31 mouse cellular contexts compared by ENCODE assay signal in the genomic region with DNA sequence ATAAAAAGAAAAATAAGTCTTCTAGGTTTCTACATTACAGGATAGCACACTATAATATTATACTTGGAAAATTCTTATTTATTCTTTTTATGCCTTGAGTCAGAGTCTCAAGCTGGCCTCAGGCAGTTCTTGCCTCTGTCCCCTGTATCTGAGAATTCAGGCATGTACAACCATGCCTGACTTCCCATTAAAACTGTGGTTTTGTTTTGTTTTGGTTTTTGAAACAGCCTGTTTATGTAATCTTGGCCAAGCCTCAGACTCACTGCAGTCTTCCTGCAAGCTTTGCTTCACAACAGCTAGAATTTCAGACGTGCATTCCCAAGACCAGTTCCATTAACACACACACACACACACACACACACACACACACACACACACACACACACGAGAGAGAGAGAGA. TPM values are rescaled to one million over a fixed set of nuclear protein-coding genes. Genes with fewer than 3 reads are reported as not detected.
DNase-seq lines count a peak whose midpoint lies in the region; ATAC-seq and TF ChIP-seq lines count a peak whose summit lies in the region.
"Had no signal": no experiment of that assay in that cellular context is flagged by ENCODE, and none has a peak within 500 bp of the region (broad histone marks: within the 10 kb centered on the region; RNA-seq: fewer than 3 reads in every experiment).

No protein-coding gene starts in this region.

- no peaks in the 10 kb centered on the region for H3K36me3 ChIP-seq in liver, adult 2 months (ENCODE audit: control insufficient read depth, insufficient read depth, low read length)
- no peaks in the 10 kb centered on the region for H3K36me3 ChIP-seq in liver, embryonic 12.5 days
- no peaks in the 10 kb centered on the region for H3K36me3 ChIP-seq in thymus, adult 2 months (ENCODE audit: control insufficient read depth, insufficient read depth, low read length)
- H3K36me3 ChIP-seq: embryonic facial prominence, embryonic 15.5 days; heart, embryonic 10.5 days; heart, embryonic 15.5 days; limb, embryonic 10.5 days; limb, embryonic 15.5 days; liver, embryonic 15.5 days had no signal

- H3K9ac ChIP-seq in liver, adult 2 months (ENCODE audit: low read depth, low read length) = no peak overlapping the region
- no peak overlapping the region for H3K9ac ChIP-seq in liver, embryonic 12.5 days
- H3K9ac ChIP-seq: embryonic facial prominence, embryonic 15.5 days; forebrain, embryonic 13.5 days; heart, embryonic 15.5 days; limb, embryonic 15.5 days; liver, embryonic 15.5 days had no signal

- DNase-seq in liver, adult 2 months (ENCODE audit: extremely low read depth, low read depth, low spot score) = peak; percentile 15
- peak; percentile 50 for DNase-seq in lung, postnatal 10 days
- no peak for DNase-seq in lung, adult 2 months
- DNase-seq in adipocyte (ENCODE audit: low spot score) = peak; percentile 61
- DNase-seq in frontal cortex, adult 2 months (ENCODE audit: extremely low spot score in 1 of 2, low spot score in 1 of 2) = no peak
- no peak for DNase-seq in thymus, adult 2 months
- DNase-seq: adrenal gland, postnatal 25 days; cerebellum, adult 11-12 months; cerebellum, adult 9-11 months; embryo, embryonic 11 days; gastrocnemius, postnatal 25 days; heart, adult 11 months; kidney, adult 8-10 months; kidney, postnatal 36 days; layer of hippocampus, postnatal 36 days; right cerebral cortex, postnatal 4 days; thymus, adult 18-20 months; thymus, postnatal 4 days had no signal

- no peak for TF ChIP-seq POLR2A in liver, adult 2 months (IDR thresholded peaks at IDR 0.05; ENCODE audit: extremely low read depth, insufficient read depth, low read length)
- no peak for TF ChIP-seq POLR2A in lung, adult 2 months (IDR thresholded peaks at IDR 0.05; ENCODE audit: borderline replicate concordance, extremely low read depth, low read depth, low read length)
- no peak for TF ChIP-seq POLR2A in thymus, adult 2 months (IDR thresholded peaks at IDR 0.05; ENCODE audit: control insufficient read depth, extremely low read depth, insufficient read depth, low read length, poor library complexity)

- H3K4me1 ChIP-seq in liver, adult 2 months (ENCODE audit: control insufficient read depth, insufficient read depth, low read length) = no peaks in the 10 kb centered on the region
- no peaks in the 10 kb centered on the region for H3K4me1 ChIP-seq in liver, embryonic 12.5 days
- H3K4me1 ChIP-seq in lung, adult 2 months (ENCODE audit: control insufficient read depth, insufficient read depth, low read length) = no peaks in the 10 kb centered on the region
- no peaks in the 10 kb centered on the region for H3K4me1 ChIP-seq in thymus, adult 2 months (replicated peaks; ENCODE audit: control insufficient read depth, insufficient read depth, low read length)
- H3K4me1 ChIP-seq: forebrain, embryonic 13.5 days; heart, embryonic 10.5 days; heart, embryonic 15.5 days; limb, embryonic 10.5 days; liver, embryonic 15.5 days had no signal

- H3K4me3 ChIP-seq in liver, adult 2 months (ENCODE audit: insufficient read depth, low read depth, low read length) = no peak overlapping the region
- H3K4me3 ChIP-seq in liver, embryonic 12.5 days = no peak overlapping the region
- no peak overlapping the region for H3K4me3 ChIP-seq in lung, adult 2 months (replicated peaks; ENCODE audit: extremely low read depth, low read depth, low read length)
- no peak overlapping the region for H3K4me3 ChIP-seq in thymus, adult 2 months (ENCODE audit: control insufficient read depth, insufficient read depth, low read length)
- H3K4me3 ChIP-seq: embryonic facial prominence, embryonic 15.5 days; forebrain, embryonic 13.5 days; heart, embryonic 10.5 days; heart, embryonic 15.5 days; limb, embryonic 10.5 days; limb, embryonic 15.5 days; liver, embryonic 15.5 days had no signal

- no peak overlapping the region for H3K27ac ChIP-seq in liver, adult 2 months (replicated peaks; ENCODE audit: insufficient read depth, low read depth, low read length)
- H3K27ac ChIP-seq in liver, embryonic 12.5 days = no peak overlapping the region
- no peak overlapping the region for H3K27ac ChIP-seq in thymus, adult 2 months (ENCODE audit: control insufficient read depth, insufficient read depth, low read length)
- H3K27ac ChIP-seq: forebrain, embryonic 13.5 days; heart, embryonic 10.5 days; heart, embryonic 15.5 days; limb, embryonic 10.5 days; limb, embryonic 15.5 days; liver, embryonic 15.5 days; stomach, postnatal 0 days had no signal

- no peak overlapping the region for H3K4me2 ChIP-seq in liver, embryonic 12.5 days
- H3K4me2 ChIP-seq: embryonic facial prominence, embryonic 15.5 days; forebrain, embryonic 13.5 days; heart, embryonic 15.5 days; limb, embryonic 15.5 days; liver, embryonic 15.5 days; midbrain, embryonic 11.5 days had no signal

- no peak for TF ChIP-seq CTCF in liver, adult 2 months (IDR thresholded peaks at IDR 0.05; ENCODE audit: low read depth, low read length)
- no peak for TF ChIP-seq CTCF in lung, adult 2 months (IDR thresholded peaks at IDR 0.05; ENCODE audit: insufficient read depth, low read length)
- no peak for TF ChIP-seq CTCF in thymus, adult 2 months (IDR thresholded peaks at IDR 0.05; ENCODE audit: borderline replicate concordance, control insufficient read depth, extremely low read depth, insufficient read depth, low read length, poor library complexity)

- H3K9me3 ChIP-seq in liver, embryonic 12.5 days (replicated peaks) = no peaks in the 10 kb centered on the region
- H3K9me3 ChIP-seq: embryonic facial prominence, embryonic 15.5 days; forebrain, embryonic 13.5 days; heart, embryonic 10.5 days; heart, embryonic 15.5 days; limb, embryonic 10.5 days; limb, embryonic 15.5 days; liver, embryonic 15.5 days had no signal

- H3K79me2 ChIP-seq in liver, adult 2 months (ENCODE audit: control insufficient read depth, insufficient read depth, low read length) = no peaks in the 10 kb centered on the region

- no peaks in the 10 kb centered on the region for H3K27me3 ChIP-seq in liver, adult 2 months (ENCODE audit: control insufficient read depth, insufficient read depth, low read length)
- H3K27me3 ChIP-seq in liver, embryonic 12.5 days (replicated peaks) = no peaks in the 10 kb centered on the region
- H3K27me3 ChIP-seq in thymus, adult 2 months (ENCODE audit: control insufficient read depth, insufficient read depth, low read length) = no peaks in the 10 kb centered on the region
- H3K27me3 ChIP-seq: CH12.LX; embryonic facial prominence, embryonic 15.5 days; forebrain, embryonic 13.5 days; heart, embryonic 15.5 days; limb, embryonic 15.5 days; liver, embryonic 15.5 days had no signal

- WGBS in liver, adult 2 months = 54% methylated on average over 2 of the region's 2 CpGs
- WGBS in liver, embryonic 12.5 days (ENCODE audit: insufficient replicate concordance) = 35% methylated on average over 2 of the region's 2 CpGs
- WGBS in lung, adult 2 months = 10% methylated on average over 2 of the region's 2 CpGs
- 82% methylated on average over 1 of the region's 2 CpGs for WGBS in thymus, adult 2 months

- no peak for ATAC-seq in liver, embryonic 12.5 days
- ATAC-seq: forebrain, embryonic 13.5 days; hindbrain, embryonic 16.5 days; midbrain, embryonic 16.5 days had no signal

RNA-seq across cellular contexts. Expression of a gene that starts 16.4 kb away (rescaled TPM):
- total RNA-seq in liver, adult 2 months (2014; rRNA removed) = 8.9 and 10.2 TPM in 2 replicates
- 3.4 and 4.6 TPM in 2 replicates for polyA plus RNA-seq in liver, adult 2 months (2012; rRNA removed)
- polyA plus RNA-seq in liver, embryonic 12.5 days (2016; fragmentation: Nextera tagmentation; extraction: Ambion mirVana) = 34.9 and 37.0 TPM in 2 replicates
- polyA plus RNA-seq in lung, adult 2 months (2012; rRNA removed) = 35.6 and 39.0 TPM in 2 replicates
- 119 and 126 TPM in 2 replicates for polyA plus RNA-seq in frontal cortex, adult 2 months (2012; rRNA removed)
- 47.7 and 79.9 TPM in 2 replicates for polyA plus RNA-seq in thymus, adult 2 months (2012; rRNA removed)

Comparison
In these comparisons a context has a peak if more than half of its experiments do, and no peak if none do; other contexts are left out.
1. DNase-seq: peak in liver, adult 2 months (single experiment), lung, postnatal 10 days (single experiment) and adipocyte (single experiment); none in lung, adult 2 months (single experiment), frontal cortex, adult 2 months (0 of 2) and thymus, adult 2 months (single experiment).